Mouse (Mus musculus): ENCODE results near the gene Mtfr1l. TPM values are rescaled to one million over a fixed set of nuclear protein-coding genes. Genes with fewer than 3 reads are reported as not detected.

Gene Mtfr1l
- total RNA-seq (2023): 50.8 TPM

DNA sequence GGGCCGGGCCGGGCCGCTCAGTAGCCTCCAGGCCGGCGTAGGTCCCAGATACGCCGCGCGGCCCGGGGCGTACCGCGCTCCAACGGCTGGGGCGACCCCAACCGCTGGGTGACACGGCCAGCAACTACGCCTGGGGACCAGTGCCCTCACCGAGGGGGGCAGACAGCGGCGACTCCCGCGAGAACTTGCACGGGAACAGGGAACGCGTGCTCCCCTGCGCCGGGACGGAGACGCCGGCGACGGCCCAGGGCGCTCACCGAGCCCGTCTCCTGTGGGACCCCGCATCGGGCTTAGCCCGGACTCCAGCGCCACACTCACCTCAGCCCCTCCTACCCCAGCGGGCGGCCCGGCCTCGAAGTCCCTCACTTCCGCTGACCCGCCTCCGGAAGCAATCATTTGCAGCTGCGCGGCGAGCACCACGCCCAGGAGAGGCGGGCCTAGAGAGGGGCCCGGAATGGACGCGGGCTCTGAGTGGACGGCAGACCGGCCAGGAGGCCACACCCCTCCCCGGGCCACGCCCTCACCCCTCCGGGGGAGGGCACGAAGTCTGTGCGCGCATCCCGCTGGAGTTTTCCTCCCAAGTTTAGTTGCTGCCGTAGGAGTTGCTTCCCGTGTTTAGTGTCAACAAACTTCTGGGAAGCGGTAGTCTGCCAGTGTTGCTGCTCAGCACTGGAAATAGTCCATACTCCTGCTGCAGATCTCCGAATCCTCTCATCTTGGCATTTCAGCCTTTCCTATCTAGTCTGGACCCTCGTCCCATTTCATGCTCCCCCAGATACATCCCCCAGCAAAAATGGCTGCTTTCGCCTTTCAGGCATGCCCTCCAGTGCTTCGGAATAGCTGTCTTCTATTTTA lies at the start of gene Mtfr1l:
TSS of gene Mtfr1l (minus strand) at position 456 of the 855 bp plus-strand sequence.

DNA sequence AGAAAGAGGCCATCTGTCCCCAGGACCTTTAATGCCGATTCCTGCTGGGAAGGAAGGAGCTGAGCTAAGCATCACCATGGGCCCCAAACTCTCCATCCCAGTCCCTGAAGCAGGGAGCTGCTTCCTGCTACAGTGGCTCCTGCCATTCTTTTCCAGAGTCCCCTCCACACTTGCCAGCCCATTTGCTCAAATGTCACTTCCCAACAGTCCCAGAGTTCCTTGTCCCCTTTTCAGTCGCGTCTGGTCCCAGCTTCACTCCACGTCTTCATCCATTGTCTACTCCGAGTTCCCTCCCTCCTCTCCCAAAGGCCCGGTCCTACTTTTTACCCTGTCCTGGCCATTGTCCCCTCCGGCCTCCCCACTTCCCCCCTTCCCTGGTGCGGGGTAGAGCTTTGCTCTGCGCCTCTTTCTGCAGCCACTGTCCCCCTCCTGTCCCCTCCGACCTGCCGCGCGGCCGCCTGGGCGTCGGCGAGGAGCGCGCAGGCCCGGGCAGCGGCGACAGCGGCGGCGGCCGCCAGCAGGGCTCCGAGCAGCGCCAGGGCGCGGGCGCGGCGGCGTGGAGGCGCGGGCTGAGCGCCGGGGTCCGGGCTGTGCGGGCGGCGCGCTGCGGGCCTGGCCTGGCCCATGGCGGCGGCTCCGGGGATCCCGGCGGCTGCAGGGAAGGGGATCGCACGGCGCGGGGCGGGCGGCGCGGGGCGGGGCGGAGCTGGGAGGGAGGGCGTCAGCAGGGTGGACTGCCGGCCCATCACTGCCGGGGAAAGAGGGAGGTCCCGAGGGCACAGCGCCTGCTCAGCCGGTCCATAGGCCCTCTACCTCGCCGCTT lies 16.5 kb upstream of the Mtfr1l start, which contains the start of gene Selenon:
TSS of gene Selenon (minus strand) at position 673 of the 823 bp plus-strand sequence.

DNA sequence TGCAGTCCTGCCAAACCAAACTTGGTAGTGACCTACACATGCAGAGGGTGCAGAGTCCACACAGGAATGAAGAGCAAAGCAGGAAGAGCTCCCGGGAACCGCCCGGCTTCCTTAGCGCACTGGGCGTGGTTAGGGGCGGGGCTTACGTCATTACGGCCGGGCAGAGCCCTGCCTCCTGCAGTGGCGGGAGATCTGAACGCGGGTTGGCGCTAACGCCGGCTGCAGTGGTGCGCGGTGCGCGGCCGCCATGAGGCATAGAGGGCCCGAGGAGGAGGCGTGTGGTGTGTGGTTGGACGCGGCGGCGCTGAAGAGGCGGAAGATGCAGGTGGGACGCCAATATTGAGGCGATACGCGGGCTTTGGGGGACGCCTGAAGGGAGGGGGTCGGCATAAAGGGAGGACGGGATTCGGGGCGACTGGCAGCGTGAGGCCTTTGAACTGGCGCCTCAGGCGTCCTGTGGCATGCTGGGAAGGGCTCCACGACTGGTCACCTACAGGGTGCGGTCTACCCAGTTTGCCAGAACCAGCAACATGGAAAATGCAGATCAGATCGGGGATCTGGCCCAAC lies 24.3 kb downstream of the Mtfr1l start, which contains the start of gene Aunip:
TSS of gene Aunip (plus strand) at position 155 of the 567 bp plus-strand sequence.

DNA sequence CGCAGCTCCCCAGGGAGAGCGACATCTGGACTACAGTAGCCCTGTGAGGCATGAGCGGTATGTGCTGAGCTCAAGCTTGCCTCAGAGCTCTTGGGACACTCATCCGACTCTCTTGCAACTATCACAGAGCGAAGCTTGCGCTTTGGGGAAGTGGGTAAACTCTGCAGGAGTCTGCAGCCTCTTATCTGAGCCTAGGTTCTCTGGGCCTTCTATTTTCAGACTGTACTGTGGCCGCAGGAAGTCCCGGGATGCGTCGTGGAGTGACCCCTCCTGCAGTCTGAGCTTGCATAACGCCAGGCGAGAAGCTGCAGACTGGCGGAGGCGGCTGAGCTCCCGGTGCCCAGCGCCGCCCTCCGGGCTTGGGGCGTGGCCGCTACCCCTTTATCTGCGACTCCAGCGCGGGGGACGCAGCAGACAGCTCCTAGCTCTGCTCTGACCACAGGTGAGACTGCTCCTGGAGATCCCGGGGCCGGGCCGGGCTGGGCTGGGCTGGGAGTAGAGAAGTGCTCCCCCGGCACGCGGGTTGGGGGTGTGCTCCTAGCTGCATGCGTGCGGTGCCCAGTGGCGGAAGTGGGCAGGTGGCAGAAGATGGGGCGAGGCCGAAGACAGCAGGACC lies 38.5 kb downstream of the Mtfr1l start, which contains the start of gene Paqr7:
TSS of gene Paqr7 (plus strand) at position 103 of the 616 bp plus-strand sequence.

Other genes with a start within 250 kb of the Mtfr1l start
- 13.3 TPM for gene Pdik1l, start 247.5 kb downstream of the Mtfr1l start, total RNA-seq (2023)
- gene Trim63, start 220.3 kb downstream of the Mtfr1l start, total RNA-seq (2023): not detected
- gene Slc30a2, start 192.2 kb downstream of the Mtfr1l start, total RNA-seq (2023): not detected
- gene Extl1, start 151.5 kb downstream of the Mtfr1l start, total RNA-seq (2023): 0.73 TPM
- gene Pafah2, start 139.1 kb downstream of the Mtfr1l start, total RNA-seq (2023): 1.9 TPM
- gene Stmn1, start 67.1 kb downstream of the Mtfr1l start, total RNA-seq (2023): 44.4 TPM
- gene Paqr7, start 38.7 kb downstream of the Mtfr1l start, total RNA-seq (2023): 20.9 TPM
- gene Aunip, start 24.4 kb downstream of the Mtfr1l start, total RNA-seq (2023): 0.44 TPM
- 5.3 TPM for gene Selenon, start 16.8 kb upstream of the Mtfr1l start, total RNA-seq (2023)
- gene Man1c1, start 168.9 kb upstream of the Mtfr1l start, total RNA-seq (2023): 8.2 TPM
- 125 TPM for gene Ldlrap1, start 232.6 kb upstream of the Mtfr1l start, total RNA-seq (2023)

All from CD4-positive naive resting alpha-beta T cell, adult 76 days (primary cell).